Mouse (Mus musculus): ENCODE data around the gene Pmpca. TPM values are rescaled to one million over a fixed set of nuclear protein-coding genes. Genes with fewer than 3 reads are reported as not detected.

The Pmpca gene
- polyA plus RNA-seq, 1 experiment from 2014 or later = 153 TPM

DNA sequence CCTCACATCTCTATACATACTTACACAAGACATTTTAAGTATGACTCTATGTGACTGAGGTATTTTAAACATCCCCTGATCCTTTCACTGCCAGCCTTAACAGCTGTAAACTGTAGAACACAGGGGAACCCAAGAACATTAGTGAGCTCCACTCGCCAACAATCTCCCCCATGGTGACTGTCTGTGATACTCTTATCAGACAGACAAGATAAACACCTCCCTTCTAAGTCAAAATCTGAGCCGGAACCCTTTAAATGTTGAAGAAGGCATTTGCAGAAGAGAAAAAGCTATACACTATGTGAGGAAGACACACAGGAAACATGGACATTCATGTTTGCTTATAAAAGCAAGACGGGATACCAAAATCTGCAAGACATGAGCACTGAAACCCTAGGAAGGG lies 54.7 kb downstream of the Pmpca start:
- WGBS = 15% methylated on average over 3 of the region's 3 CpGs
- Histone ChIP-seq H3K36me3 (peaks cover 30% of the 10 kb centered on the region), H3K9me3 (no peaks in the 10 kb centered on the region), H3K4me3 (peak overlapping the region; percentile 85), H3K27me3 (ENCODE audit: insufficient read depth, poor library complexity, severe bottlenecking) (no peaks in the 10 kb centered on the region), H3K27ac (0 out of 2 replicates have a peak overlapping the region, but pooled peaks have one; percentile 96), H3K4me1 (peaks cover 43% of the 10 kb centered on the region)
- no peak for DNase-seq (ENCODE audit: low spot score)

DNA sequence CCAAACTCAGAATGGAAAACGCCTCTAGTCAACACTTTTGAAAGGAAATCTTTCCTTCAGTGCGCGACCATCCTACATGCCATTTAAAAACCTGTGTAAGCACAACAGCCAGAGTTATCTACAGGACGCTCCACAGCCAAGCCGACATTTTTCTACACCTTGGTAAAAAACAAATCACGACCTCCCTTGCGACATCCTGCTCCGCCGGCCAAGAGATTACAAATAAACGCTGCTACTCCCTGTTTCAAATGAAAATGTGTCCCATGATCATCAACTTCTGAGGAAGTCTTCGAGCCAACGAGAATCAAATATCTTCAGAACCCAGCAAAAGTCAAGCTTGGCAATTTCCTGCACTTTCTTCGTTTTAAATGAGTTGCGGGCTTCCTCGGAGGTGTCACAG lies 55.2 kb downstream of the Pmpca start:
- Histone ChIP-seq H3K4me3 (peak overlapping the region; percentile 85), H3K27ac (peak overlapping the region; percentile 96), H3K27me3 (ENCODE audit: insufficient read depth, poor library complexity, severe bottlenecking) (no peaks in the 10 kb centered on the region), H3K9me3 (no peaks in the 10 kb centered on the region), H3K36me3 (peaks cover 25% of the 10 kb centered on the region), H3K4me1 (peaks cover 43% of the 10 kb centered on the region)
- 3% methylated on average over 15 of the region's 15 CpGs for WGBS
- DNase-seq (ENCODE audit: low spot score) = no peak

DNA sequence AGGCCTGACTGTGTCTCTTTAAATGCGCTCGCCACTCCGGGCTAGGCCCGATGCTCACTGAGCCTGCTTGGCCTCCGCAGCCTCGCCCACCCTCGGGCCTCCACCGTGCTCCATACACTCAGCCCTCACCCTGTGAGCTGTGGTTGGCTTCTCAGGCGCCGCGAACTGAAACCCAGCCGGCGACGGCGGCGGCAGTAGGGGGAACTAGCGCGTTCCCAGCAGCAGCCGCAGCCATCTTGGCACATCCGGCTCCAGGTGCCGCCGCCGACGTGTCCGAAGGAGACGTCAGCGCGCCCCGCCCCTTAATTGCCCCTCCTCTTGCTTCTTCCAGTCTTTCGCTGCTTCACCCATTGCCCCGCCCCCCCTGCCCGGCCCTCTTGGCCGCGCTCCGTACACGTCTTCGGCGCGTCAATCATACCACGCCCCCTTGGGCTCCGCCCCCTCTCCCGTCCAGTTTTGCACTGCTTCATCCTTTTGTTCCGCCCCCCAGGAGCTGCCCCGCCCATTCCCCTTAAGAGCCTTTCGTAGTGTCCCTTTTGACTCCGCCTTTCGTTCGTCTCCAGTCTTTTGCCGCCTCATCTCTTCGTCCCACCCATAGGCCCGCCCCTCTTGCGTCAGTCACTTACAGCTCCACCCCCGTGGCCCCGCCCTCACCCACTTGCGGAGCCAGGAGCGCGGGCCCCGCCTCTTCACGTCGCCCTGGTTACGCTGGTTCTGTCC lies 56.0 kb downstream of the Pmpca start, which contains the start of gene Sec16a:
Gene Sec16a, minus strand, starts transcription at position 271 of the 720 bp plus-strand sequence.
- Histone ChIP-seq H3K27me3 (ENCODE audit: insufficient read depth, poor library complexity, severe bottlenecking) (no peaks in the 10 kb centered on the region), H3K4me3 (peak within 1 kb of the TSS; percentile 85), H3K9me3 (no peaks in the 10 kb centered on the region), H3K36me3 (peaks cover 18% of the 10 kb centered on the region), H3K4me1 (peaks cover 50% of the 10 kb centered on the region), H3K27ac (peak within 1 kb of the TSS; percentile 96)
- under 1% methylated on average over 60 of the region's 61 CpGs for WGBS
- peak; percentile 100 for DNase-seq (ENCODE audit: low spot score)

DNA sequence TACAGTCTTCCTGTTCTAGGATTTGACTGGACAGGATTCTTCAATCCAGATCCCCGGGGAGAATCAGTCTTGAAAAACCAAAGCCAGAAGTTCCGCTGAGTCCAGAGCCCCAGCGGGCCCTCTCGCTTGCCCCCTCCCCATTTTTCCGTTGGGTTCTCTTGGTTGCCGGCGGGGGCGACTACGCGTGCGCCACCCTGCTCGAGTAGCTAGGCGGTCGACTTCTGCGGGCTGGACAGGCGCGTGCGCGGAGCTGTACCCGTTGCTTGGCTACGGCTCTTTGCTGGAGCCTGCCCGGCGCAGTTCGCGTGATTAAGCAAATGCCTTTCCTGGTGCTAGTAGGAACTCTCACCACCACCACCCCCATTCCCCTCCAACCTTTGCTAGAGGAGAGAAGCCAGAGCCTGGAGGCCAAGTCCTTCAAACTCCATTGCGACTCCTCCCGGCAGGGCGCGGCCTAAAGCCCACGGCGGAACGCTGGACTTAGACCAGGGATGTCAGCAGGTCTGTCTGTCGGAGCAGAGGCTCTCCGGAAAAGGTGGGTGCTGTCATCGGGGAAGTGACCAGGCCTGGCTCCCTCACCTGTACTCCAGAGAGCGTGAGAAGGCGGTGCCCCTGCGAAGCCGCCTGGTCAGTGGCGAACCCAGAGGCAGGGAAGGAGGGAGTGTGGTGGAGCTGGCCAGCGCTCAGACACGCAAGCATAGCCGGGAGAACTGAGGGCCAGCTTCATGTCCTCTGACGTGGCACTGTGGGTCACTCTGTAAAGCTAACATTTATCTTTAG lies 56.7 kb downstream of the Pmpca start:
- H3K27ac ChIP-seq = peak overlapping the region; percentile 96
- H3K4me1 ChIP-seq = peaks cover 51% of the 10 kb centered on the region
- under 1% methylated on average over 44 of the region's 44 CpGs for WGBS
- peak overlapping the region; percentile 85 for H3K4me3 ChIP-seq
- peaks cover 10% of the 10 kb centered on the region for H3K36me3 ChIP-seq
- DNase-seq (ENCODE audit: low spot score) = peak; percentile 98
- no peaks in the 10 kb centered on the region for H3K9me3 ChIP-seq
- no peaks in the 10 kb centered on the region for H3K27me3 ChIP-seq (ENCODE audit: insufficient read depth, poor library complexity, severe bottlenecking)

DNA sequence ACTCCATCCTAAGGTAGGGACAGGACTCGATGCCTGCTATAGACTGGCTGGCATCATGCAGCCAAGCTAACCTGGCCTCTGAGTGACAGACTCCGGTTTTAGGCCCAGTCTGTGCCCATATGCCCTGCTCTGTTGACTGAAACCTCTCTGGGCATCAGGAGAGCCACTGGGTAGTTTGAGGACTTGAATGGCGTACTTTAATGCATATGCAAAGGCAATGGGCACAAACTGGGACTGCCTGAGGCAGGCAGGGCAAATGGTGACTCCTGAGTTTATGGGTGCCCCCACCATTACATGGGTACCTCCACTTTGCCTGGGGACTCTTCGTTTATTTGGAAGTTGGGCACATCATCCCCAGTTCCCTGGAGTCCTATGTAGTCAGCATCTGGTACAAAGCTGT lies 57.5 kb downstream of the Pmpca start:
- Histone ChIP-seq H3K27ac (peak overlapping the region; percentile 96), H3K9me3 (no peaks in the 10 kb centered on the region), H3K4me1 (peaks cover 52% of the 10 kb centered on the region), H3K27me3 (ENCODE audit: insufficient read depth, poor library complexity, severe bottlenecking) (no peaks in the 10 kb centered on the region), H3K4me3 (peak overlapping the region; percentile 85), H3K36me3 (peaks cover 2% of the 10 kb centered on the region)
- no peak for DNase-seq (ENCODE audit: low spot score)
- WGBS = 72% methylated on average over 4 of the region's 4 CpGs

Other genes with a start within 250 kb of the Pmpca start
- gene Lhx3, start 181.1 kb upstream of the Pmpca start, polyA plus RNA-seq (2016; fragmentation: Nextera tagmentation; extraction: Ambion mirVana) = 0.09 and 0.48 TPM in 2 replicates
- gene Qsox2, start 151.8 kb upstream of the Pmpca start, polyA plus RNA-seq (2016; fragmentation: Nextera tagmentation; extraction: Ambion mirVana) = 16.5 and 18.8 TPM in 2 replicates
- gene Ccdc187, start 94.8 kb upstream of the Pmpca start, polyA plus RNA-seq (2016; fragmentation: Nextera tagmentation; extraction: Ambion mirVana) = 0.02 TPM in 1 of 2 replicates, not detected in the other
- gene Gpsm1, start 73.8 kb upstream of the Pmpca start, polyA plus RNA-seq (2016; fragmentation: Nextera tagmentation; extraction: Ambion mirVana) = 43.7 and 53.9 TPM in 2 replicates
- gene Dnlz, start 37.2 kb upstream of the Pmpca start, polyA plus RNA-seq (2016; fragmentation: Nextera tagmentation; extraction: Ambion mirVana) = 32.7 and 34.7 TPM in 2 replicates
- gene Card9, start 28.4 kb upstream of the Pmpca start, polyA plus RNA-seq (2016; fragmentation: Nextera tagmentation; extraction: Ambion mirVana) = 0.31 and 0.62 TPM in 2 replicates
- 27.1 and 31.7 TPM in 2 replicates for gene Snapc4, start 8.7 kb upstream of the Pmpca start, polyA plus RNA-seq (2016; fragmentation: Nextera tagmentation; extraction: Ambion mirVana)
- gene Entr1, start within 50 bp of the Pmpca start, polyA plus RNA-seq (2016; fragmentation: Nextera tagmentation; extraction: Ambion mirVana) = 94.7 and 113 TPM in 2 replicates
- 20.5 and 22.7 TPM in 2 replicates for gene Inpp5e, start 19.9 kb downstream of the Pmpca start, polyA plus RNA-seq (2016; fragmentation: Nextera tagmentation; extraction: Ambion mirVana)
- 24.7 and 26.4 TPM in 2 replicates for gene Sec16a, start 55.9 kb downstream of the Pmpca start, polyA plus RNA-seq (2016; fragmentation: Nextera tagmentation; extraction: Ambion mirVana)
- 13.2 and 16.6 TPM in 2 replicates for gene Notch1, start 127.3 kb downstream of the Pmpca start, polyA plus RNA-seq (2016; fragmentation: Nextera tagmentation; extraction: Ambion mirVana)
- 164 and 186 TPM in 2 replicates for gene Egfl7, start 190.7 kb downstream of the Pmpca start, polyA plus RNA-seq (2016; fragmentation: Nextera tagmentation; extraction: Ambion mirVana)
- gene Gm20532, start 197.3 kb downstream of the Pmpca start, polyA plus RNA-seq (2016; fragmentation: Nextera tagmentation; extraction: Ambion mirVana) = not detected in 2 replicates
- 20.4 and 28.9 TPM in 2 replicates for gene Agpat2, start 215.1 kb downstream of the Pmpca start, polyA plus RNA-seq (2016; fragmentation: Nextera tagmentation; extraction: Ambion mirVana)
- 15.7 and 18.2 TPM in 2 replicates for gene Fam69b, start 239.1 kb downstream of the Pmpca start, polyA plus RNA-seq (2016; fragmentation: Nextera tagmentation; extraction: Ambion mirVana)